Mouse (Mus musculus) ES-CJ7 (cell line): ENCODE results near the gene Olfr1447.

Experiments
- DNase-seq: peaks from one replicate; pipeline ENCODE4 v3.0.0; 2011; ENCODE audit warnings: low read depth, low spot score

The Olfr1447 gene

GRCm38 (mm10) chr19:12903643-12904042 is at the start of gene Olfr1447:
Gene Olfr1447 (minus strand): TSS chr19:12903743.
- DNase-seq: no peak

GRCm38 (mm10) chr19:12949958-12950357 is 46.4 kb upstream of the Olfr1447 start, which contains the start of gene Olfr1450:
Gene Olfr1450 (plus strand): TSS chr19:12950258.
- DNase-seq: no peak

GRCm38 (mm10) chr19:12930540-12930939 is 27.0 kb upstream of the Olfr1447 start, which contains the start of gene Olfr1449:
Gene Olfr1449 (plus strand): TSS chr19:12930840.
- no peak for DNase-seq

- DNase-seq: no peak
These were observed 20.8 kb upstream of the Olfr1447 start, which contains the start of gene Olfr1448 for GRCm38 (mm10) chr19:12924319-12924718. Gene Olfr1448 (minus strand): TSS chr19:12924419.

- DNase-seq: no peak
These were observed 10.1 kb downstream of the Olfr1447 start, which contains the start of gene Olfr1446 for GRCm38 (mm10) chr19:12893424-12893823. Gene Olfr1446 (minus strand): TSS chr19:12893524.

GRCm38 (mm10) chr19:12883555-12883954 is 20.0 kb downstream of the Olfr1447 start, which contains the start of gene Olfr1445:
Gene Olfr1445 (plus strand): TSS chr19:12883855.
- no peak for DNase-seq

GRCm38 (mm10) chr19:12856983-12857382 is 46.6 kb downstream of the Olfr1447 start, which contains the start of gene Olfr1444:
Gene Olfr1444 (plus strand): TSS chr19:12857283.
- no peak for DNase-seq
